Mouse (Mus musculus) forebrain, postnatal 0 days (tissue): ENCODE measurements around the gene Map4. TPM values are rescaled to one million over a fixed set of nuclear protein-coding genes. Genes with fewer than 3 reads are reported as not detected.

Experiments used
- ATAC-seq: fragments of 200-750 bp; cut with Nextera tagmentation; 2 replicates; pipeline ENCODE4 v1.8.0; 2017; ENCODE audit warnings: mild to moderate bottlenecking, moderate library complexity
- DNase-seq: peaks from one replicate; pipeline ENCODE4 v3.0.0-alpha.2; 2015
- H3K27ac ChIP-seq: fragments of 300-500 bp; sonication (generic); 2 replicates; pipeline ENCODE4 v1.5.1; 2014; ENCODE audit warnings: low read depth, mild to moderate bottlenecking, antibody characterized with exemption, low read length, moderate library complexity, mixed read lengths
- H3K27me3 ChIP-seq: fragments of 300-500 bp; sonication (generic); 2 replicates; pipeline ENCODE4 v1.6.1; 2014; ENCODE audit warnings: mild to moderate bottlenecking, low read length, mixed read lengths; ENCODE audit not compliant: insufficient read depth
- H3K36me3 ChIP-seq: fragments of 300-500 bp; sonication (generic); 2 replicates; pipeline ENCODE4 v1.6.1; 2014; ENCODE audit warnings: mild to moderate bottlenecking, moderate library complexity; ENCODE audit not compliant: insufficient read depth
- H3K4me1 ChIP-seq: fragments of 300-500 bp; sonication (generic); 2 replicates; pipeline ENCODE4 v1.6.1; 2014; ENCODE audit warnings: antibody characterized with exemption; ENCODE audit not compliant: insufficient read depth
- H3K4me2 ChIP-seq: fragments of 300-500 bp; sonication (generic); 2 replicates; pipeline ENCODE4 v1.6.1; 2014; ENCODE audit warnings: low read depth, mild to moderate bottlenecking, moderate library complexity
- H3K4me3 ChIP-seq: fragments of 300-500 bp; sonication (generic); 2 replicates; pipeline ENCODE4 v1.5.1; 2014; ENCODE audit warnings: low read depth, low read length, mixed read lengths
- H3K9ac ChIP-seq: fragments of 300-500 bp; sonication (generic); 2 replicates; pipeline ENCODE4 v1.6.1; 2014; ENCODE audit warnings: mild to moderate bottlenecking
- H3K9me3 ChIP-seq: fragments of 300-500 bp; sonication (generic); 2 replicates; pipeline ENCODE4 v1.6.1; 2016; ENCODE audit warnings: low read length
- CTCF ChIP-seq: sonication (generic); IDR thresholded peaks from 2 replicates; pipeline ENCODE4 v1.5.1; 2016; ENCODE audit warnings: antibody characterized with exemption, control low read depth, low read depth
- WGBS: fragments of 180-500 bp; shearing (Covaris S2); extraction: QIAGEN DNeasy Blood & Tissue Kit; methylation state at CpG from one replicate; pipeline ENCODE4 v1.1.7; 2014; 5-methylcytosine and 5-hydroxymethylcytosine counted together
- polyA plus RNA-seq: library from polyadenylated mRNA; unstranded; fragments of >200 nt; fragmentation: Nextera tagmentation; extraction: Ambion mirVana; gene quantifications from 2 replicates; pipeline ENCODE4 v1.2.1, GENCODE M21; 2015
- total RNA-seq: library from RNA; depleted of rRNA; stranded (reverse); fragments of >200 nt; gene quantifications from 2 replicates; pipeline ENCODE4 v1.2.3, GENCODE M21; 2014

Map4 gene
- total and polyA plus RNA-seq, 2 experiments from 2014 or later, result 201 to 237 TPM

GRCm38 (mm10) chr9:109896253-109897150 is 34.8 kb upstream of the Map4 start:
- ATAC-seq, result no peak
- Histone ChIP-seq H3K4me1 (no peaks in the 10 kb centered on the region), H3K27ac (no peak overlapping the region), H3K4me3 (no peak overlapping the region), H3K4me2 (no peak overlapping the region), H3K27me3 (no peaks in the 10 kb centered on the region), H3K36me3 (peaks cover 13% of the 10 kb centered on the region), H3K9ac (no peak overlapping the region), H3K9me3 (no peaks in the 10 kb centered on the region)
- TF ChIP-seq CTCF, result no peak
- WGBS, result 88% methylated on average over 8 of the region's 8 CpGs
- no peak for DNase-seq

GRCm38 (mm10) chr9:109898027-109898426 is 33.2 kb upstream of the Map4 start:
- ATAC-seq (no peak), DNase-seq (no peak)
- H3K4me3 ChIP-seq, result no peak overlapping the region
- no peak overlapping the region for H3K27ac ChIP-seq
- 58% methylated on average over 2 of the region's 2 CpGs for WGBS
- H3K9me3 ChIP-seq, result no peaks in the 10 kb centered on the region
- no peaks in the 10 kb centered on the region for H3K4me1 ChIP-seq
- H3K4me2 ChIP-seq, result no peak overlapping the region
- H3K36me3 ChIP-seq, result no peaks in the 10 kb centered on the region; the same call in 1 of the 2 replicates
- no peak overlapping the region for H3K9ac ChIP-seq
- no peak for TF ChIP-seq CTCF
- no peaks in the 10 kb centered on the region for H3K27me3 ChIP-seq

- Histone ChIP-seq H3K36me3 (no peaks in the 10 kb centered on the region), H3K9me3 (no peaks in the 10 kb centered on the region), H3K4me1 (no peaks in the 10 kb centered on the region), H3K9ac (no peak overlapping the region), H3K4me2 (no peak overlapping the region), H3K27me3 (no peaks in the 10 kb centered on the region), H3K27ac (no peak overlapping the region), H3K4me3 (no peak overlapping the region)
- no peak for TF ChIP-seq CTCF
- ATAC-seq, result no peak
- 65% methylated on average over 10 of the region's 15 CpGs for WGBS
- no peak for DNase-seq
Observed at GRCm38 (mm10) chr9:109899361-109899760, 31.9 kb upstream of the Map4 start.

GRCm38 (mm10) chr9:109899774-109900173 is 31.5 kb upstream of the Map4 start:
- Histone ChIP-seq H3K4me1 (no peaks in the 10 kb centered on the region), H3K36me3 (no peaks in the 10 kb centered on the region), H3K9ac (no peak overlapping the region), H3K4me2 (no peak overlapping the region), H3K27ac (no peak overlapping the region), H3K4me3 (no peak overlapping the region), H3K27me3 (no peaks in the 10 kb centered on the region), H3K9me3 (no peaks in the 10 kb centered on the region)
- ATAC-seq (no peak), DNase-seq (no peak)
- WGBS, result 76% methylated on average over 8 of the region's 8 CpGs
- no peak for TF ChIP-seq CTCF

- Histone ChIP-seq H3K27ac (no peak overlapping the region), H3K9me3 (no peaks in the 10 kb centered on the region), H3K4me3 (no peak overlapping the region), H3K9ac (no peak overlapping the region), H3K36me3 (no peaks in the 10 kb centered on the region), H3K4me2 (no peak overlapping the region), H3K27me3 (no peaks in the 10 kb centered on the region), H3K4me1 (no peaks in the 10 kb centered on the region)
- no peak for TF ChIP-seq CTCF
- 92% methylated on average over 3 of the region's 3 CpGs for WGBS
- no peak for DNase-seq
- no peak for ATAC-seq
Observed at GRCm38 (mm10) chr9:109900604-109901003, 30.7 kb upstream of the Map4 start.

- WGBS, result 64% methylated on average over 4 of the region's 4 CpGs
- Histone ChIP-seq H3K27ac (no peak overlapping the region), H3K36me3 (no peaks in the 10 kb centered on the region), H3K9ac (no peak overlapping the region), H3K4me2 (no peak overlapping the region), H3K4me3 (no peak overlapping the region), H3K9me3 (no peaks in the 10 kb centered on the region), H3K4me1 (no peaks in the 10 kb centered on the region), H3K27me3 (no peaks in the 10 kb centered on the region)
- no peak for DNase-seq
- ATAC-seq, result no peak
- TF ChIP-seq CTCF, result no peak
Observed at GRCm38 (mm10) chr9:109902246-109902645, 29.0 kb upstream of the Map4 start.

- no peak for DNase-seq
- H3K9me3 ChIP-seq, result no peaks in the 10 kb centered on the region
- ATAC-seq, result no peak
- H3K27me3 ChIP-seq, result no peaks in the 10 kb centered on the region
- no peaks in the 10 kb centered on the region for H3K4me1 ChIP-seq
- no peak overlapping the region for H3K27ac ChIP-seq
- H3K4me3 ChIP-seq, result no peak overlapping the region
- H3K36me3 ChIP-seq, result no peaks in the 10 kb centered on the region
- no peak overlapping the region for H3K4me2 ChIP-seq
- no peak for TF ChIP-seq CTCF
- no peak overlapping the region for H3K9ac ChIP-seq
- WGBS, result 50% methylated on average over 5 of the region's 5 CpGs
Observed at GRCm38 (mm10) chr9:109902740-109903139, 28.5 kb upstream of the Map4 start.
